Mouse (Mus musculus) lung, adult 18-20 months (tissue): ENCODE measurements at regions not wholly inside any gene's neighbourhood (a gene's known extent, or its start where the extent isn't known, plus 50 kb on each side); places are given as distances from the start of the nearest gene placed in this dataset.

Experiments used
- DNase-seq, 2 experiments: peaks; one replicate each; pipeline ENCODE4 v3.0.0; 2022; ENCODE audit warnings: mixed read lengths in 2 of 2

DNA sequence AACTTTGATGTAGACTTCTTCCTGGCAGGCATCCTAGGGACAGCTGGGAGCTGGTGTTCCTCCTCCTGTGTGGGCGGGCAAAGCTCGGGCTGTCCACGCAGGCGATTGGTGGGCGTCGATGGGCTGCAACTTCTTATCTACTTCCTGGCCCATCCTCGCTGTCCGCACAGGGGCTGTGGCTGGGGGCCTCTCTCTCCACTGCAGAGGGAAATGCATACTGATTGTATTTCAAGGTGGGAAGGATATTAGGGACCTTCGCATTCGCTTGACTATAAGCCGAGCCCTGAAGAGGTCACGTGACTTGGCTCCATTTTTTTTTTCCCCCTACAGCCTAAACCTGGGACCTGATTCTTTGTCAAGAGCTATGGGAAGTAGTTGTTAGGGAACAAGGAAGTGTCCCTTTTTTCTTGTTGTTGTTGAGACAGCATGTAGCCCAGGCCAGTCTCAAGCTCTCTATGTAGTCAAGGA, 164.4 kb upstream of the Ubr2 start:
- peak; percentile 85 to 90 for DNase-seq

DNA sequence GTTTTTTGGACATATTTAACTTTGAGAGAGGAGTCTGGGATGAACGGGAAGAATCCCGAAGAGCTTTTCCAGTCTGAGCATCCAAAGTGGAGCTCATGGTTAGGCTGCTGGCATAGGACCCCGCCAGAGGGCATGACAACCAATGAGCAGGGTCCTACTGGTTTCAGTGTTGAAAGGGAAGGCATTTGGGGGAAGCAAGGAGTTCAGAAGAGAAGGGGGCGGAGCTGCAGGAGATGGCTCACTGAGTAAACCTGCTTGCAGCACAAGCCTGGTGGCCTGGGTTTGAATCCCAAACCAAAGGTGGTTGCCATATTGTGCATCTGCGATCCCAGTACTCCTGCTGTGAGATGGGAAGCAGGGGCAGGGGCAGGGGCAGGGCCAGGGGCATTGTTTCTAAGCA, 161.4 kb upstream of the Ubr2 start:
- DNase-seq: no peak

DNA sequence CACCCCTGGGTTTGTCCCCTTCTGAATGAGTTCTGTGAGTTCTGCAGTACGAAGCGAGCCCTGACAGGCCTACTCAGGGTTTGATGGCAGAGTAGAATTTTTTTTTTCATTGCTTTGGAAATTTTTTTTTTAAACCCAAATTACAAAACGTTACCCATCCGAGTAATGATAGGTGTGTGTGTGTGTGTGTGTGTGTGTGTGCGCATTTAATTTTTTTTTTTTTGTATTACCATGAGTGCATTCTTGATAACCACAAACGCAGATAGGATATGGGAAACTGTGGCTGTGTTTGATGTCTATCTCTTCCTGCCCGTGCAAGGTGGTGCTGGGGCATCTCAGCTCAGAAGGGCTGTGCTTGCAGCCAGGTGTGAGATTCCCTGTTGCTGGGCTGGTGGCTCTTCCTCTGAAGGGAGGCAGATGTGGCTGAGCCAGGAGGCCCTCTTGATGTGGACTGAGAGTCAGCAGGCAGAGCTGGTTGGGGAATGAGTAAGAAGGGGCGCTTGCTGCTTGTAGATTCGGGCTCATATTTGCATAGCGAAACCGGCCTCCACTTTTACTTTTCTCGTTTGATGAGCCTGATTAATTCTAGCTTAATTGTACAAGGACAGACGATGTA, 160.7 kb upstream of the Ubr2 start:
- no peak for DNase-seq

DNA sequence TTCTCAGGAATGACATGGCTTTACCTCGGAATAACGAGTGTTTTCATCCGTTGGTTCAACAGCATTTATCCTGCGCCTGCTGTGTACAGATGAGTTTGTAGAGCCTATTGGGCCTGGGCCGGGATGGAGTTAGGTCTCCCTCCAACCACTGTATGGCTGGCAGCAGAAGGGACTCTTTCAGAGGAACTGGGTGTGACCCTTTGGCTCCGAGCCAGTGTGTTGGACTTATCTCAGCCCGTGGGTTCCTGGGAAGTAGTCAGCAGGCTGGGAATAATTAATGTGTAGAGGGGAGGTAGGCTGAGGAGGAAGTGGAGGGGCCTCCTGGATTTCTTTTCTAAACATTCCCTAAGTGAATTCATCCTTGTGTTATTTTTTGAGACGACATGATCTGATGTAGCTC, 157.7 kb upstream of the Ubr2 start:
- peak; percentile 73 to 82 for DNase-seq

DNA sequence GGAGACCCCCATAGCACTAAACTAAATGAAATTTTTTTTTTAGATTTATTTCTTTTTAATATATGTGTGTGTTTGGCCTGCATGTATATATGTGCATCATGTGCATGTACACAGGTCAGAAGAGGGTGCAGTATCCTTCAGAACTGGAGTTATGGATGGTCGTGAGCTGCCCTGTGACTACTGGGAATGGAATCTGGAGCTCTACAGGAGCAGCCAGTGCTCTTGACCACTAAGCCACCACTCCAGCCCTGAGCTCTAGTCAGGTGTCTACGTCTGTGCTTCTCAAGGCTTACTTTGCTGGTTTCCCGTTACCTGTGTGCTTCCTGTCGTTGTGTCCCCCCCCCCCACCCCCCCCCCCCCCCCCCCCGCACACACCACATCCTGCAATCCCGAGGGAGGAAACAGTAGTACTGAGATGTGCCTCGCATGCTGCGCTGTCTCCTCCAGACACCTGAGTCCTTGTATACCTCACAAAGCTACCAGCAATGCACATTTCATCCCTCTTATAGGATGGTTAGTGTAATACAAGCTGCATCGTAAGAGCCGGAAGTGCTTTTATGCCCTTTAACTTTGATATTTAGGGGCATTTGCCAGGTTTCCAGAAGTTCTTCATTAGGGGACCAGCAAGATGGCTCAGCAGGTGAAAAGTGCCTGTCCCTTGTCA, 153.5 kb upstream of the Ubr2 start:
- DNase-seq: no peak

DNA sequence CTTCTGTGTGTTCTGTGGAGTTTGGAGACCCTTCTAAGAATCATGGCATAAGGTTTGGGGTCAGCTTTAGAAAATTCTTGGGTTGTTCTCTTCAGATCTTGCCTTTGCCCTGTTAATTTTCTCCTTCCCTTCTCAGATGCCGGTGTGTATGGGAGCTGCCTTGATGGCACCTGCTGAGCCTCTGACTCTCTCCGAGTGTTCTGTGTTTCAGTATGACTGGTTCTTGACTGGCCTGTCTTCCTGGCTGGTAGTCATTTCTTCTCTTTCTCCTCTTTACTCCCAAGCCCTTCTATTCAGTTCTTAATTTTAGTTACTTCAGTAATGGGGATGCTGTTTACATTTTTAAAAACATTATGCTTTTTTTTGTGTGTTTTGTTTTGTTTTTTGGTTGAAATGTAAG, 152.1 kb upstream of the Ubr2 start:
- DNase-seq: no peak

DNA sequence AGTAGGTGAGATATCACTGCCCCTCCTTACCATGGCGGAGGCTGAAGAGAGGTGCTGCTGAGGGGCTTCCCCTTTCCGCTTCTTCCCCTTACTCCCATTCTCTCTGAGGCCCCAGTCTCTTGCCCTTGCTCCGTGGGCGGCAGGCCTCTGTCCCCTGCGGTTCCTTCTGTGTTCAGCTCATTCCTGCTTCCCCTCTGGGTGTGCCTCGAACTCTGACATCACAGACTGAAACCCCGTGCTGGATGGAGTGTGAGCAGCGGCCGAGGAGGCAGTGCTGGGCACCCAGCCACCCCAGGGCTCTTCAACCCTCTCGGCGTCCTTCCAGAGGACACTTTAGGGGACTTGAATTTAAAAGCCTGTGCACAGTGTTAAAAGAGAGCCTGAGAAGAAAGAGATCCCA, 145.9 kb upstream of the Ubr2 start:
- peak; percentile 65 to 70 for DNase-seq

DNA sequence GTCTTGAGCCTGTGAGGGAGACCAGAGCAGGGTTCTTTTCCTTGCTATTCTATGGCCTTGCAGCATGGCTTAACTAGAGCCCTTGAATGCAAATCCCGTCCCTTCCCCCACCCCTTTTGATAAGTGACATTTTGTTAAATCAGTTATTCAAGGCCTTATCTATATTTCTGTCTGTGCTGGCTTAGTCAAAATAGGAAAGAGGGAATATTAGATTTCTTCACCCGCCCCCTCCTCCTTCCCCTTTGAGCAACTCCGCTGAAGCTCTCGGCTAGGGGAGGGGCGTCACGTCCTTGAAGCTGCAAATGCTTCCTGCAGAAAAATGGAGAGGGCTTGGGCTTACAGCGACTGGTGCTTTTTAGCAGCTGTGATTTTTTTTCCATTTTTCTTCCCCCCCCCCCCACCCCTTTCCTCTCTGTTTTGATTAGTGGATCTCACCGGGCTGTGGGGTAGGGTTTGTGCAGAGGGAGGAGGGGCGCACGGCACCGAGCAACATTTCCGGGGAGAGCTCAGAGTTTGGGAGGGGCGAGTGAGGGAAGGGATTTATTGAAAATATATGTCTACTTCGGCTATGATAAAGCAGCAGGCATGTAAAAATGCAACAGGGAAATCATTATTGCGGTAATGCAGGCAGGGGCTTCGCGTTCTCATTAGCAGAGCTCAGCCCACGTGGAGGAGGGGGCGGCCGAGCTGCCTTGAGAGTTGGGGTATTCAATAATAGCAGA, 141.4 kb upstream of the Ubr2 start:
- no peak for DNase-seq

DNA sequence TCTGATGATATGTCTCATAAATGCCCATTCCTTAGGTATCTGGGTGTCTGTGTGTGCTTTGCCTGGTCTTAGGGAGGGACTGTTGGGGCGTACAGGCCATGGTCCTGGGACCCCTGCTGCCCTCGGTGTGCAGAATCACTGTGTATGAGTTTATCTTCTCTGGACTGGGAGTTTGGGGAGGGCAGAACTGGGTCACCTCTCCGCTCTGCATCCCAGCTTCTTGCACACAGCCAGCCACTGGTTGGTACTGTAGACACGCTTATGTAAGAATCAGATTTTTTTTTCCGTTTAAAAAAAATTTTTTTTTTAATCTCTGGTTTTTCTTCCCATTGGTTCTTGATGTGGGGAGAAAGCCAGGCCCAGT, 140.8 kb upstream of the Ubr2 start:
- no peak for DNase-seq

DNA sequence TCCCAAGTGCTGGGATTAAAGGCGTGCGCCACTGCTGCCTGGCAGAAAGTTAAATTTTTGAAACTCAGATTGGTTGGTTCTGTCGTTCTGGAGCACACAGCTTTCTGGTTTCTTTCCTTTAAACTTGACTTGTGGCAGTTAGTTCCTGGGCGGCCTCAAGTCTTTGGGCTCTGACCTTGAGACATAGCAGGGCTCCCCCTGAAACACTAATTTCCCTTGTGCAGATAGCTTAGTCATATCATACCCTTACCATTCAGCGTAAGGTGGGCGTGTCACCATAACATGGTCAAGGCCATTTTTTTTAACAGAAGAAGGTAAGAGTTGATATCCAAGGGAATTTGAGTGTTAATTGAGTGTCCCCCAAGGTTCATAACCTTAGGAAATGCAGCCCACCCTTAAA, 140.3 kb upstream of the Ubr2 start:
- no peak for DNase-seq

DNA sequence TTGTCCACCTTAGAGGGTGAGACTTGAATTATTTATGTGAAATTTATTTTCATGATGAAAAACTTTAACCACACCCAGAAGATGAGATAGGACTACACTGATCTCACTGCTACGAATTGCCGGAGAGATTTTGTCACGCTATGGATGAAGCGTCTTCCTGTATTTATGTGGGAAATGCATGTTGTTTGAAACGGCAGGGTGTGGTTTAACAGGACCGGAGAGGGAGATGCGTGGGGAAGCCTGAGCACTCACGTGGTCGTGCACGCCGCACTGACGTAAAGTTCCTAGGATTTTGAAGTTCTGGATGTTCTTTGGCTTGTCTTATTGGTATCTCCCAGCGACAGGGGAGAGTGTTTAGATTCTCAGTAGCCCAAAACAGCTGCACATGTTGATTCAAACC, 139.3 kb upstream of the Ubr2 start:
- DNase-seq: peak in 1 of 2 experiments; percentile 73

DNA sequence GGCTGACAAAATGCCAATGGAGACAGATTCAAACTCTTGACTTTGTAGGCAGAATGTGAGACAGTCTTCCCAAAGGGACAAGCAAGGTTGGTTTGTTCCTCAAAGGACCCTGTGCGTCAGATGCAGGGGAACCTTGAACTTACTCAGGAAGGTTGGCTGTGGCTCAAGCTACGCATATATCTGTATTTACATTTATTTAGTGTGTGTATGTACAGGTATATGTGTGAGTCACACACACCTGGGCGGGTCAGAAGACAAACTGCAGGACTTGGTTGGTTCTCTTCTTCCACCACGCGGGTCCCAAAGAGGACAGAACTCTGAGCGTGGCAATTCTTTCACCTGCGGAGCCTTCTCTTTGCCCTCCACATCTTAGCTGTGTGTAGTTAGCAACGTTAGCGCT, 138.8 kb upstream of the Ubr2 start:
- no peak for DNase-seq

DNA sequence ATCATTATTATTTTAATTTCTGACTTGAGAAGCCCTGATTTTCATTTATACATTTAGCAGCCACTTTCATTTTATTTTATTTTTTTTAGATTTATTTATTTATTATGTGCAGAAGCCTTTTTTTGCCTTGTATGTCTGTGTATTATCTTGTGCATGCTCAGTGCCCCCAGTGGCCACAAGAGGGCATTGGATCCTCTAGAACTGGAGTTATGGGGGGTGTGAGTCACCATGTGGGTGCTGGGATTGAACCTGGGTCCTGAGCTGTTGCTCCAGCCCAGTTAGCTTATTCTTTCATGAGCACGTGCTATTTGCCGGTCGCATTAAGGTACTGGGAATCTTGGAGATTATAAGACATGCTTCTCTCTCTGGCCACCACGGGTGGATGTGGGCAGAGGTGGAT, 136.3 kb upstream of the Ubr2 start:
- no peak for DNase-seq

DNA sequence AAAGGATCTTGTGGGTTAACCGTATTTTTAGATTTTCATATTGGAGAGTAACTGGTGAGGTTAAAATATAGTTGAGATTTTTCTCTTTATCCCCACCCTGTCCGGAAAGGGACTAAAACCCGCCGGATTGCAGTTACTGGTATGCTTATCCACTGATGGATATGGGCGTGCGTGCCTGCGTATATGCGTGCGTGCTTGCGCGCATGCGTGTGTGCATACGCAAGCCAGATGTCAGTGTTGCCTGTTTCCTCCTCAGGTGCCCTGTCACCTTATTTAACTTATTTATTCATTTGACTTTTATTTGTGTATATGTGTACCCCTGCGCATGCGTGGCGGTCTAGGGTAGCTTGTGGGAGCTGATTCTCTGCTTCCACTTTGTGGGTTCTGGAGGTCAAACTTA, 135.2 kb upstream of the Ubr2 start:
- no peak for DNase-seq

DNA sequence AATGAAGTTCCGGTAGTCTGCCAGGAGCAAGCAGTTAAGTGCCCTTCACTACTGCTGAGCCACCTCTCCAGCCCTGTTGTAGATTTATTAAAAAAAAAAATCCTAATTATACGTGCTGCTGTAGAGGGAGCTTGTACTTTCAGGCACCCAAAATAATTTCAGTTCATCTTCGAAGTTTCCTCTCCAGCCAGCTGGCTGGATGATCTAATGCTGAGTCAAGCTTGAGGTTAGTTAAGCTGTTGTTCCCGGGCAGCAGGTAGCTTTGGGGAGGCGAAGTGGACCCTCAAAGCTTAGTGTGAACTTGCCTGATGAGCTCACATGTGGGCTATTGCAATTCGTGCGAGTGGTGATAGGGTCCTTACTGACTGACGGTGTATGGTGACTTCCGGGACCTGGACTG, 134.6 kb upstream of the Ubr2 start:
- no peak for DNase-seq

DNA sequence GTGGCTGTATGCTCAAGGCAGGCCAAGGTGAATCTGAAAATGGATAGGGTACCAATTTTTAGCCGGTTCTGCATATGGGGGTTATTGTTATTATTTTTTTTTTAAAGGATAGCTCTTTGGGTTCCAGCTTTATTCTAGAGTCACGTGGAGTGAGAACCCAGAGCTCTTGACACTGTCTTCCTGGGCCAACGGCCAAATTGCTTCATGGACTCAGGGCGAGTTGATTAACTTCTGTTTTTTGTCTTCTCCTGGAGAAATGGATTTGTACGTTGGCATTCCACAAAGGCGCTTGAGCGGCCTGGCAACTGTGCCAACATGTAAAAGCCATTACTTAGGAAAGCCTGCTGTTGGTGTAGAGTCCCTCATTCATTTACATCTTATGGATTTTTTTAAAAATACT, 134.1 kb upstream of the Ubr2 start:
- peak; percentile 45 to 60 for DNase-seq

DNA sequence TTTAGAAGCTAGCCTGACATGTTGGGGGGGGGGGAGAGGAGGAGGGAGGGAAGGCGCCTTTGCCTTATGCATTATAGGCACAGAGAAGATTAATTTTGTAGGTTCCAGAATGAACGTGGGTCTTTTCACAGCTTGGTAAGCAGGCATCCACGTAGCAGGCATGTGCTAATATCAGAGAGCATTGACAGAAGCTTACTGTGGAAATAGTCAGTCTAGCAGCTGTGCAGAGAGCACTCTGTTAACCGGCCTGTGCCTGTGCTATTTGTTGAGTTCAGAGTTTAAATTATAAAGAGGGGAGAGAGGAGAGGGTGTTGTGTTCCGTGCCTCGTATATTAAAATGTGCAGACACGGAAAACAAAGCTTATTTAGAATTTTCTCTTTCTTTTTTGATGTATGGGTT, 133.5 kb upstream of the Ubr2 start:
- DNase-seq: no peak

DNA sequence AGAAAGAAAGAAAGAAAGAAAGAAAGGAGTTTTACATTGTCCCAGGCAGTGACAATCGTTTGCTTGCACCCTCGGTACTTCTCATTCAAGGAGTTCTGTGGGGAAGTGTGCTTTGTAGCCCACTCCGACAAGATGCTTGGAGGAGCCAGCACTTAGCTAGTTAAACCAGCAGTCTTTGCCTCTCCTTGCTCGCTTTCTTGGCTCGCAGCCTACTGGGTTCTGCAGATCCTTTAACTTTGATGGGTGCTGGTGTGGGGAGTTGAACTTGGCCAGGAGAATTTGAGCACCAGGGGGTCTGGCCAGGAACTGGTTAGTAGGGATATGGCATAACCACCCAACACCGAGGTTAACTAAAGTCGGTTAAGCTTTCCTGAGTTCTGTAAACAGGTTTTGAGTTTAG, 132.5 kb upstream of the Ubr2 start:
- DNase-seq: no peak

DNA sequence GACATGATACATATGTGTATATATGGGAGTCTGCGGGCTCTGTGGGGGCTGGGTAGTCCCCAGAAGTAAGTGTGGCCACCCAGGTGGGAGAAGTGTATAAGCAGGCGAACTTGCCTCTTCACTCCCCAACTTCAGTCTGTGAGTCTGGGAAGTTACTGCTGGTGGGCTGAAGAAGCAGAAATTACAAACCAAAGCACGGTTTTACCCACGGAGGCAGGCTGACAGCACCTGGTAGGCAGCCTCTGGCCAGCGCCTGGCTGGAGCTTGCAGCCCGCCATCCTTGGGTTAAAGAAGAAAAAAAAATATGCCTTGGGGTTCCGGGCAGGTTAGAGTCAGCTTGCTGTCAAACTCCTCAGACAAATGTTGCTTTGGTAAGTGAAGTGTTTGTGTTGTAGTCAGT, 131.9 kb upstream of the Ubr2 start:
- DNase-seq: no peak

DNA sequence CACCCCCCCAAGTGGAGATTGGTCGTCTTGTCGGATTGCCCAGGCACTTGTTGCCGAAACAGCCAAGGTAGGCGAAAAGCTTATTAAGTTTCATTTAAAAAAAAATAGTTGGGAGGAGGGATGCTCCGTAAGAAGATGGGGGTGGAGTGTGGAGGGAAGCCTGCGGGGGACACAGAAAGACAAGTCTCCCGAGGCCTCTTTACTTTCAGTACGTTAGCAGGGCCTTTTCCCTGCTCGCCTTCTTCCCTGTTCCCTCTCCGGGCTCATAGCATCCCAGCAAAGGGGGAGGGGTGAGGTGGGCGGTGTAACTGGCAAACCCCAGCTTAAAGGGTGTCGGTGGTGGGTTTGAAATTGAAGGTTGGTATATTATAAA, 131.5 kb upstream of the Ubr2 start:
- no peak for DNase-seq

DNA sequence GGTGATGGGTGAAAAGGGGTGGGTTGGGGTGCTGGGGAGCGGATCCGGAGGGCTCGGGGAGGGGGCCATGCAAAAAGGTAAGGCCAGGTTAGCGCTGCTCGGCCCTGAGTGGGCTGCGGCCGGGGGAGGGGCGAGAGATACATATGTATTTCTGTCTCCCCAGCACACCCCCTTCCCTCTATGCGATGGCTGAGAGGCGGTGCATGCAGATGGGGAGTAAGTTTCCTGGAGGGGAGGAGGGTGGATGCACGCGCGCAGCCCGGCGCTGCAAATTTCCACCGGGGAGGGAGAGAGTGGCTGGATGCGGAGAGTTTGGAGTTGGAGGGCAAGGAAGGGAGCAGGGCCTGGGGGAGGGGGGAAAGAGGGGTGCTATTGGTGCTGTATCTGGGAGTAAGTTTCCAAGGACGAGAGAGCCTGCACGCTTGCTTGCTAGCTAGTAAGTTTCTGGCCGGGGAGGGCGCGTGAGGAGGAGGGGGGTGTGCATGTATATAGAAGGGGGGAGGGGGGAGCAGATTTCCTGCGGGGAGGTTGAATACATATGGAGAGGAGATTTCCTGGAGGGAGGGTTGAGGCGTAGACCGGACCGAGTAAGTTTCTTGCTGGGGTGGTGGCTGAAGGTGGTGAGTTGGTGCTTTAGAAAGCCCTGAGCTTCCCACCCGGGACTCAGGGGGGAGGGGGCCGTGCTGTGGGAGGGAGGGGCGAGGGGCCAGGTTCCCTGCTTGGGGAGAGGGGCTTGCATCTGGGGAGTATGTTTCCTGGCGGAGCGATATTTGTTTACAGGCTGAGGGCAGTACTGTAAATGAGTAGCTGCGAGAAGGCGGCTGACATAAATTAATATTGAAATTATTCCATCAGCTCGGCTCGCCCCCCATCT, 130.8 kb upstream of the Ubr2 start:
- peak; percentile 47 to 48 for DNase-seq

DNA sequence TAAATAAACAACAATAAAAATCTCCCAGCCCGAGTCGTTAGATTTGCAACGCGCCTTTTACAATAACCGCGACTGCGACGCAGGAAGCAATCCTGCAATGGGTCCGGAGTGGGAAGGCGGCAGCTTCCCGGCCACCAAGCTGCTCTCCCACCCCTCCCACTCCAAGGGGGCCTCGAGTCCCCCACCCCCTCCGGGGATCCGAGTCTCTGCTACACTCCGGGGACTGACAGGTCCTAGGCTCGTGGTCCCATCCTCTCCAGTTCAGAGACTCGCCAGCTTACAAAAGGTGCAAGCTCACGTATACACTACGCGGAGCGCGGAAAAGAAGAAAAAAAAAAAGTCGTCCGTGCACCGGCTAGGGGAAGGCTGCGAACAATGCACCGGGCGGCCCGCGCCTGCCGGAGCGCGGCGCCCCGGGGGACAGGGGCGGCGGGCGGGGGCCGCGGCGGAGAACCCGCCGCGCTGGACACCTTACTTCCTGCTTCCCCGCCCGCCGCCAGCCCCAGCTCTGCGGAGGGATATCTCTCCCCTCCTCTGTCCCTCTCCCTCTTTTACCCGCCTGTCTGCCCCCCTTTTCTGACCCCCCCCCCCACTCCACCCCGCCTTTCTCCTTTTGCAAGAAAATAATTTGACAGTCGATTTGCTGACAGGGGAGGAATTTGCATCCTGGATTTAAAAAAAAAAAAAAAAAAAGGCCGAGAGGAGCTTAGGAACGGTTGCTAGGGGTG, 130.0 kb upstream of the Ubr2 start:
- DNase-seq: peak in 1 of 2 experiments; percentile 63
